Mouse (Mus musculus) skeletal muscle tissue, adult 2 months (tissue): ENCODE data around the gene Ccdc89.

Source experiments
- DNase-seq: peaks from one replicate; pipeline ENCODE4 v3.0.0-alpha.2; 2012; ENCODE audit warnings: low read depth, low spot score

Gene Ccdc89

GRCm38 (mm10) chr7:90473511-90473910, 47.1 kb downstream of the Ccdc89 start:
- DNase-seq, result no peak

- DNase-seq, result peak; percentile 98
These were observed 49.5 kb downstream of the Ccdc89 start, which contains the start of gene Tmem126b for GRCm38 (mm10) chr7:90475793-90476312. Gene Tmem126b (minus strand): TSS chr7:90476001.

DNA sequence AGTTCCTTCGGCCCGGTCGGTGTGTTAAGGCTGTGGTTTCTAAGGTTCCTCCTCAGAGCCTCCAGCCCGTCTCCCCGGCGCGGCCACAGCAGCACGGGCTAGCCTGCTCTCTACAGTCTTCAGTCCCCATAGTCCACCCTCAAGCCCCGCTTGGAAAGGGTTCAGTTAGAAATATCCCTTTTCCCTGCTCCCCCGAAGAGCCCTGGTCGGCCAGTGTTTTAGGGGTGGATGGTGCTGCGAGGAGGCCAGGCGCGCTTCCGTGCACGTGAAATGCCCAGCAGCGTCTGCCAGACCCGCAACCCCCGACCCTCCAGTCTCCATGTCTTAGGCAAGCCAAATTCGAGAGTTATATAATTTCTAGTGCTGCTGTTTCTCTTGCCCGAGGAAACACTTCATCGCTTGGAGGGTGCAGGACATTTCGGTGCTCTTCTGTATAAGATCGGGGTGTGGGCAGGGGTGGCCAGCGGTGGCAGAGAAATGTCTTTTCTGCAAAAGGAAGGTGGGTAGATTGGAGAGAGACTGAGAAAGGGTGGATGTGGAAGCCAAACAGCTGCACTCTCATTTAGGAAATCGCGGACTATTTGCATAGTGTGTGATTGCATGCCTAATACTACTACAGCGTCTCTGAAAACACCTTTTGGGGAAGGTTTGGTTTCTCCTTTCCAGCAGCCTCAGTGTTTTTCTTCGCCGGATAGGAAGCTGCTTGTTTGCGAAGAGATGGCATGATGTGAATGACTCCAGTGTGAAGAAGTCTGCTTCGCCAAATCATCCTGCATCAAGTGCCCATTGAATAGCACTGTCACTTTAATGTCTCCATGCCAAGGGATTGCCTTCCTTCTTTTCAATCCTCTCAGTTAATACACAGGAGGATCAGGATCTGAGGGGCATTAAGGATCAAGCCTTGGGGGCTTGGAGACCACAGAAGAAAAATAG, 50.2 kb downstream of the Ccdc89 start, which contains the start of gene Dlg2:
Gene Dlg2, plus strand, starts transcription at position 360 of the 933 bp plus-strand sequence.
- no peak for DNase-seq
